Mouse (Mus musculus) erythroblast, embryonic 14.5 days (primary cell): ENCODE results near the gene Rpl18.

Source experiments
- GATA1 ChIP-seq: IDR thresholded peaks from 2 replicates; pipeline ENCODE4 v1.6.1; 2012; ENCODE audit warnings: low read length, inconsistent platforms, mixed read lengths
- TAL1 ChIP-seq: IDR thresholded peaks from 3 replicates; pipeline ENCODE4 v1.6.1; 2012; ENCODE audit warnings: low read length, inconsistent platforms, mixed read lengths

GRCm38 (mm10) chr7:45700301-45701015 is 14.8 kb upstream of the Rpl18 start:
- no peak for TF ChIP-seq GATA1
- TF ChIP-seq TAL1 = no peak
